Mouse (Mus musculus): ENCODE data around the gene Plekha5.

DNA sequence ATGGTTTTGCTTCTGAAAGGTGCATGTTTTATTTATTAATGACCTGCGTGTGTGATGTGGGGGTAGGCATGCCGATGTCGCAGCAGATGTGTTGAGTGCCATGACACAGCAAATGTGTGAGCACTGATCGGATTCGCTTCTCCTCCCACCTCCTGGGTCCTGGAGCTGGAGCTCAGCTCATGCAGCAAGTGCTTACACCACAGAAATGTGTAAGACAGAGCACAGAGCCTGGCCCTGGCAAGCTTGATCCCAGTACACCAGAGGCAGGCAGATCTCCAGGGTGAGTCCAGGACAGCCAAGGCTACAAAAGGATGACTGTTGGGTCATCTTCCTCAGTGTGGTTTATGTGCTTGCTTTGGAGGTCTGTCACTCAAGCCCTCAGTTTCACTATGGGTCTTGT lies 109.8 kb downstream of the Plekha5 start:
- TF ChIP-seq POLR2A (IDR thresholded peaks at IDR 0.05; ENCODE audit: borderline replicate concordance, low read depth, low read length) (no peak), CTCF (IDR thresholded peaks at IDR 0.05; ENCODE audit: low read depth, low read length) (no peak)

Measured in bone marrow macrophage, adult 2 months (primary cell).